Mouse (Mus musculus) megakaryocyte, embryonic 14.5 days (primary cell): Measurements from ENCODE around the gene L3mbtl1.

Source experiments
- FLI1 ChIP-seq: IDR thresholded peaks from 2 replicates; pipeline ENCODE4 v1.6.1; 2012; ENCODE audit warnings: low read length, inconsistent platforms, mixed read lengths
- GATA1 ChIP-seq: IDR thresholded peaks from 3 replicates; pipeline ENCODE4 v1.6.1; 2012; ENCODE audit warnings: mixed read lengths, low read length, inconsistent platforms, borderline replicate concordance

DNA sequence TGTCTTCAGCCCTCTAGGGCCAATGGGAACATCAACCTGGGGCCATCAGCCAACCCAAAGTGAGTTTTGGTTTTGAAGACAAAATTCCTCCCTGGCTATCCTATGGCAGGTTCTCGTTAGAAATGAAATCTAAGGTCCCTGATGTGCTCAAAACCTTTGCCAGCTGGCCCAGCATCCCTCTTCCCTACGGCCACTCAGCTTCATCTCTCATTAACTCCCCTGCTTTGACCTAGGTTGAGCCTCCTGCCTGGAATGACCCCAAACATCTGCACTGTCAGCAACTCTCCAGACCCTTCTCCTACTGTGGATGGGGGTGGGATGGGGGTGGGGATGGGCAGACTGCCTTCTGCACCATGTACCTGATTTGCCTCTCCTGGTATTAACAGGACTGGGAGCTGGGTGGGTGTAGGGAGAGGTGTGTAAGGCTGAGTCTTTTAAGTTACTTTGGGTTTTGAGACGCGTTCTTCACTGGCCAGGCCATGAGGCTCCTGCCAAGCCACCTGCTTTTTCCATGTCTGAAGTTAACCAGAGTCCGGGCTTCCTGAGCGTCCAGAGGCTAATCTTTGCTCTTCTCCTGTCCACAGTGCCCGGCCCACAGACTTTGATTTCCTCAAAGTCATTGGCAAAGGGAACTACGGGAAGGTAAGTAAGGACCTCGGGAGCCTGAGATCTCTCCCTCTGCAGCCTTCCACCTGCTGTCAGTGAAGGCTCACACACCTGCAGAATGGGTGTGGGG is 50.8 kb downstream of the L3mbtl1 start:
- no peak for TF ChIP-seq GATA1
- no peak for TF ChIP-seq FLI1
